Mouse (Mus musculus): ENCODE measurements around the gene Ntmt1.

The Ntmt1 gene

DNA sequence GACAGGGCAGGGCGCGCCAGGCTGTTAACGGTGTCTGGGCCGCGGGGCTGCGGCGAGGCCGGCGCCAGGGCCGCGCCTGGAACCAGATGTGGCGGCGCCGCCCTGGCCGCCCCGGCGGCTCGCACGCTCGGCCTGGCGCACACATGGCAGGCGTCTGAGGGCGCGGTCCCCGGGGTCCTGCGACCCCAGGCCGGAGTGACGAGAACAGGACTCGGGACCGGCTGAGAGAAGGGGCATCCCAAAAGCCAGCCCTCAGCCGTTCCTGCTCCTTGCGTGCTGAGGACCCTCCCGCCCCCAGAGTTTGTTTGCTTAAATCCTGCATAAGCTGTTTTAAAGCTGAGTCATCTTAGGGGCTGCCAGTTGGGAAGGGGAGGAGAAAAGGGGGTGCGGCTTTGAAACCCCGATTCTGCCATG, 57.3 kb downstream of the Ntmt1 start:
- peak; percentile 63 for DNase-seq (ENCODE audit: low read depth, low spot score)

DNA sequence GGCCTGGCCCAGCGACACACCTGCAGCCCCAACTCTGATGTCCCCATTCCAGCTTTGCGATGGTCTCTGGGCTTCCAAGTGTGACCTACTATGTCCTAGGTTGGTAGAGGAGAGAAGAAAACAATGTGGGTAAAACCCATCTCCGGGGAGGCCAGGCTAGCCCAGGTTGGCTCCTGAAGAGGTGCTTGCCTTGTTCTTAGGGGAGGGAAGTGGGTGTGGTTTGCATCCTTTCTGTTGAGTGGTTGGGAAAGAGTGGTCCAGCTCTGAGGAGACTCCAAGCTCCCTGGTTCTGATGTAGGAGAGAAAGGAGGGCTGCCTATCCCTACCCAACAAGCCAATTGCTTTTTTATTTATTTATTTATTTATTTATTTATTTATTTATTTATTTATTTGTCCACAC, 57.8 kb downstream of the Ntmt1 start:
- DNase-seq (ENCODE audit: low read depth, low spot score): peak; percentile 47

DNA sequence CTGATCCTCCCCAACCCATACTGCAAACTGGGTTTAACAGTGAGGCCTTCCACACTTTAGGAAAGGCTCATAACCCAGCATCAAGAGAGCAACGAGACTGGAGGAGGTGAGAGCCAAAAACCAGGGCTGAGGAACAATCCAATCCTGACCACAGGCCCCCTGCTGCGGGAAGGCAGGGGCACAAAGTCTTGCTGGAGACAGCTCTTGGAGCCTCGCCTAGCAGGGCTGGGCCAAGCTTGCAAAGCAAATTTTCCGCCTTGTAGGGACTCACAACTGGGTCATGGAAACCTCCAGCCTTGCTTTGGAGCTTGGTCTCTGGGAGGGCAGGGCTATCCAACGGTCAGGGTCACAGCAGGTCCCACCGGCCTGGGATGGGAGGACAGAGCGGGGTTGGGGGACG, 63.2 kb downstream of the Ntmt1 start:
- peak; percentile 51 for DNase-seq (ENCODE audit: low read depth, low spot score)
